Mouse (Mus musculus) liver, embryonic 14.5 days (tissue): ENCODE measurements around the gene Hnf1a.

ENCODE experiments used
- CTCF ChIP-seq: IDR thresholded peaks from 2 replicates; pipeline ENCODE4 v1.5.1; 2016; ENCODE audit warnings: antibody characterized with exemption, low read depth, control low read depth
- EP300 ChIP-seq: IDR thresholded peaks from 2 replicates; pipeline ENCODE4 v1.6.1; 2016; ENCODE audit warnings: antibody characterized with exemption, low read depth

- no peak for TF ChIP-seq EP300
- no peak for TF ChIP-seq CTCF
Observed at GRCm38 (mm10) chr5:115008307-115008706, 37.4 kb upstream of the Hnf1a start.
